Mouse (Mus musculus): ENCODE results near the gene Plin5. TPM values are rescaled to one million over a fixed set of nuclear protein-coding genes. Genes with fewer than 3 reads are reported as not detected.

Plin5 gene
- polyA plus RNA-seq, 1 experiment: not detected

GRCm38 (mm10) chr17:56134463-56134971 is 17.1 kb upstream of the Plin5 start:
- Histone ChIP-seq H3K9me3 (no peaks in the 10 kb centered on the region), H3K36me3 (replicated peaks; ENCODE audit: low read length) (peaks cover 26% of the 10 kb centered on the region), H3K4me3 (replicated peaks) (peak overlapping the region; percentile 96), H3K27me3 (replicated peaks) (peaks cover 24% of the 10 kb centered on the region), H3K4me1 (peaks cover 74% of the 10 kb centered on the region)
- no peak for TF ChIP-seq GATA1 (IDR thresholded peaks at IDR 0.05; ENCODE audit: borderline replicate concordance, low read length)

GRCm38 (mm10) chr17:56133457-56134363 is 16.3 kb upstream of the Plin5 start:
- no peaks in the 10 kb centered on the region for H3K9me3 ChIP-seq
- peaks cover 34% of the 10 kb centered on the region for H3K36me3 ChIP-seq (replicated peaks; ENCODE audit: low read length)
- peaks cover 66% of the 10 kb centered on the region for H3K4me1 ChIP-seq
- peak overlapping the region; percentile 96 for H3K4me3 ChIP-seq (replicated peaks)
- H3K27me3 ChIP-seq (replicated peaks): peaks cover 16% of the 10 kb centered on the region
- TF ChIP-seq FLI1 (IDR thresholded peaks at IDR 0.05; ENCODE audit: low read length): no peak
- no peak for TF ChIP-seq GATA1 (IDR thresholded peaks at IDR 0.05; ENCODE audit: borderline replicate concordance, low read length)

- Histone ChIP-seq H3K9me3 (no peaks in the 10 kb centered on the region), H3K4me1 (peaks cover 59% of the 10 kb centered on the region), H3K36me3 (replicated peaks; ENCODE audit: low read length) (peaks cover 45% of the 10 kb centered on the region), H3K4me3 (replicated peaks) (peak overlapping the region; percentile 96), H3K27me3 (replicated peaks) (peaks cover 7% of the 10 kb centered on the region)
- TF ChIP-seq GATA1 (IDR thresholded peaks at IDR 0.05; ENCODE audit: borderline replicate concordance, low read length): no peak
- TF ChIP-seq FLI1 (IDR thresholded peaks at IDR 0.05; ENCODE audit: low read length): no peak
These were observed 15.3 kb upstream of the Plin5 start for GRCm38 (mm10) chr17:56132661-56133060.

- TF ChIP-seq GATA1 (IDR thresholded peaks at IDR 0.05; ENCODE audit: borderline replicate concordance, low read length) (no peak), FLI1 (IDR thresholded peaks at IDR 0.05; ENCODE audit: low read length) (no peak)
- H3K36me3 ChIP-seq (replicated peaks; ENCODE audit: low read length): peaks cover 53% of the 10 kb centered on the region
- H3K4me1 ChIP-seq: peaks cover 52% of the 10 kb centered on the region
- no peaks in the 10 kb centered on the region for H3K27me3 ChIP-seq (replicated peaks)
- H3K4me3 ChIP-seq (replicated peaks): no peak overlapping the region
- H3K9me3 ChIP-seq: no peaks in the 10 kb centered on the region
These were observed 14.4 kb upstream of the Plin5 start for GRCm38 (mm10) chr17:56131814-56132213.

- TF ChIP-seq FLI1 (IDR thresholded peaks at IDR 0.05; ENCODE audit: low read length) (no peak), GATA1 (IDR thresholded peaks at IDR 0.05; ENCODE audit: borderline replicate concordance, low read length) (no peak)
These were observed 13.7 kb upstream of the Plin5 start for GRCm38 (mm10) chr17:56131136-56131535.

GRCm38 (mm10) chr17:56128246-56128645 is 10.8 kb upstream of the Plin5 start:
- Histone ChIP-seq H3K27me3 (replicated peaks) (no peaks in the 10 kb centered on the region), H3K4me3 (replicated peaks) (no peak overlapping the region), H3K9me3 (peaks cover 5% of the 10 kb centered on the region), H3K4me1 (peaks cover 25% of the 10 kb centered on the region), H3K36me3 (replicated peaks; ENCODE audit: low read length) (peaks cover 86% of the 10 kb centered on the region)
- TF ChIP-seq GATA1 (IDR thresholded peaks at IDR 0.05; ENCODE audit: borderline replicate concordance, low read length) (no peak), FLI1 (IDR thresholded peaks at IDR 0.05; ENCODE audit: low read length) (no peak)

More at GRCm38 (mm10) chr17:56131136-56131535, 13.7 kb upstream of the Plin5 start:
- H3K36me3 ChIP-seq (replicated peaks; ENCODE audit: low read length): peaks cover 60% of the 10 kb centered on the region
- no peak overlapping the region for H3K4me3 ChIP-seq (replicated peaks)
- peaks cover 47% of the 10 kb centered on the region for H3K4me1 ChIP-seq
- H3K27me3 ChIP-seq (replicated peaks): no peaks in the 10 kb centered on the region
- H3K9me3 ChIP-seq: no peaks in the 10 kb centered on the region

- Histone ChIP-seq H3K4me3 (replicated peaks) (no peak overlapping the region), H3K4me1 (peaks cover 17% of the 10 kb centered on the region), H3K36me3 (replicated peaks; ENCODE audit: low read length) (peaks cover 87% of the 10 kb centered on the region), H3K9me3 (peaks cover 21% of the 10 kb centered on the region), H3K27me3 (replicated peaks) (peaks cover 15% of the 10 kb centered on the region)
- TF ChIP-seq GATA1 (IDR thresholded peaks at IDR 0.05; ENCODE audit: borderline replicate concordance, low read length) (no peak), FLI1 (IDR thresholded peaks at IDR 0.05; ENCODE audit: low read length) (no peak)
These were observed 8.8 kb upstream of the Plin5 start for GRCm38 (mm10) chr17:56126175-56126574.

GRCm38 (mm10) chr17:56125276-56125630 is 7.9 kb upstream of the Plin5 start:
- peaks cover 22% of the 10 kb centered on the region for H3K4me1 ChIP-seq
- H3K9me3 ChIP-seq: peaks cover 21% of the 10 kb centered on the region
- peaks cover 25% of the 10 kb centered on the region for H3K27me3 ChIP-seq (replicated peaks)
- H3K4me3 ChIP-seq (replicated peaks): no peak overlapping the region
- H3K36me3 ChIP-seq (replicated peaks; ENCODE audit: low read length): peaks cover 77% of the 10 kb centered on the region
- no peak for TF ChIP-seq FLI1 (IDR thresholded peaks at IDR 0.05; ENCODE audit: low read length)
- no peak for TF ChIP-seq GATA1 (IDR thresholded peaks at IDR 0.05; ENCODE audit: borderline replicate concordance, low read length)

GRCm38 (mm10) chr17:56124377-56125275 is 7.2 kb upstream of the Plin5 start:
- Histone ChIP-seq H3K4me3 (replicated peaks) (no peak overlapping the region), H3K36me3 (replicated peaks; ENCODE audit: low read length) (peaks cover 71% of the 10 kb centered on the region), H3K27me3 (replicated peaks) (peaks cover 31% of the 10 kb centered on the region), H3K9me3 (peaks cover 21% of the 10 kb centered on the region), H3K4me1 (peaks cover 29% of the 10 kb centered on the region)
- TF ChIP-seq GATA1 (IDR thresholded peaks at IDR 0.05; ENCODE audit: borderline replicate concordance, low read length): no peak
- TF ChIP-seq FLI1 (IDR thresholded peaks at IDR 0.05; ENCODE audit: low read length): no peak
